Mouse (Mus musculus) E14TG2a.4 (cell line): ENCODE results near the gene Itgb7.

Experiments used
- CTCF ChIP-seq: conservative IDR thresholded peaks from 2 replicates; pipeline ENCODE4 v1.5.1; 2014; ENCODE audit warnings: low read length
- NANOG ChIP-seq: IDR thresholded peaks from 2 replicates; pipeline ENCODE4 v1.6.1; 2014; ENCODE audit warnings: borderline replicate concordance, low read length, mixed read lengths
- POU5F1 ChIP-seq: IDR thresholded peaks from 2 replicates; pipeline ENCODE4 v1.6.1; 2014; ENCODE audit warnings: low read length, borderline replicate concordance

- TF ChIP-seq CTCF, result no peak
- TF ChIP-seq NANOG, result no peak
- no peak for TF ChIP-seq POU5F1
Observed at GRCm38 (mm10) chr15:102177417-102177816, 54.3 kb downstream of the Itgb7 start.
